Mouse (Mus musculus): ENCODE data around the gene Def8. TPM values are rescaled to one million over a fixed set of nuclear protein-coding genes. Genes with fewer than 3 reads are reported as not detected.

The Def8 gene
- polyA plus RNA-seq, 1 experiment from 2014 or later, result 32.2 TPM

GRCm38 (mm10) chr8:123477737-123478258 lies 54.5 kb downstream of the Def8 start, which contains the start of gene Afg3l1:
TSS of gene Afg3l1 (plus strand) at chr8:123477903.
- Histone ChIP-seq H3K4me2 (peak within 1 kb of the TSS; percentile 89), H3K9ac (ENCODE audit: low read depth, low read length) (peak within 1 kb of the TSS; percentile 88), H3K27me3 (ENCODE audit: control insufficient read depth, insufficient read depth, low read length) (no peaks in the 10 kb centered on the region), H3K9me3 (replicated peaks; ENCODE audit: control insufficient read depth, low read length) (no peaks in the 10 kb centered on the region), H3K27ac (ENCODE audit: low read depth, low read length) (peak within 1 kb of the TSS; percentile 97), H3K4me3 (ENCODE audit: low read depth, low read length) (peak within 1 kb of the TSS; percentile 90), H3K36me3 (ENCODE audit: control insufficient read depth, insufficient read depth, low read length) (peaks cover 12% of the 10 kb centered on the region), H3K4me1 (ENCODE audit: control insufficient read depth, insufficient read depth, low read length) (peaks cover 9% of the 10 kb centered on the region)
- under 1% methylated on average over 58 of the region's 58 CpGs for WGBS (ENCODE audit: insufficient replicate concordance)
- peak; percentile 93 for ATAC-seq (replicated peaks; ENCODE audit: insufficient number of reproducible peaks, low FRiP score, low TSS enrichment)

GRCm38 (mm10) chr8:123478456-123479218 lies 55.3 kb downstream of the Def8 start:
- H3K9ac ChIP-seq (ENCODE audit: low read depth, low read length), result peak overlapping the region; percentile 88
- peak overlapping the region; percentile 97 for H3K27ac ChIP-seq (ENCODE audit: low read depth, low read length)
- no peak for ATAC-seq (replicated peaks; ENCODE audit: insufficient number of reproducible peaks, low FRiP score, low TSS enrichment)
- H3K9me3 ChIP-seq (replicated peaks; ENCODE audit: control insufficient read depth, low read length), result no peaks in the 10 kb centered on the region
- WGBS (ENCODE audit: insufficient replicate concordance), result 36% methylated on average over 16 of the region's 16 CpGs
- no peaks in the 10 kb centered on the region for H3K27me3 ChIP-seq (ENCODE audit: control insufficient read depth, insufficient read depth, low read length)
- peak overlapping the region; percentile 89 for H3K4me2 ChIP-seq
- H3K36me3 ChIP-seq (ENCODE audit: control insufficient read depth, insufficient read depth, low read length), result peaks cover 12% of the 10 kb centered on the region
- peaks cover 9% of the 10 kb centered on the region for H3K4me1 ChIP-seq (ENCODE audit: control insufficient read depth, insufficient read depth, low read length)
- H3K4me3 ChIP-seq (ENCODE audit: low read depth, low read length), result peak overlapping the region; percentile 90

- no peak overlapping the region for H3K4me3 ChIP-seq (ENCODE audit: low read depth, low read length)
- H3K36me3 ChIP-seq (ENCODE audit: control insufficient read depth, insufficient read depth, low read length), result peaks cover 31% of the 10 kb centered on the region
- no peaks in the 10 kb centered on the region for H3K9me3 ChIP-seq (replicated peaks; ENCODE audit: control insufficient read depth, low read length)
- no peaks in the 10 kb centered on the region for H3K27me3 ChIP-seq (ENCODE audit: control insufficient read depth, insufficient read depth, low read length)
- H3K4me2 ChIP-seq, result no peak overlapping the region
- ATAC-seq (replicated peaks; ENCODE audit: insufficient number of reproducible peaks, low FRiP score, low TSS enrichment), result no peak
- 88% methylated on average over 7 of the region's 7 CpGs for WGBS (ENCODE audit: insufficient replicate concordance)
- no peak overlapping the region for H3K9ac ChIP-seq (ENCODE audit: low read depth, low read length)
- peaks cover 9% of the 10 kb centered on the region for H3K4me1 ChIP-seq (ENCODE audit: control insufficient read depth, insufficient read depth, low read length)
- H3K27ac ChIP-seq (ENCODE audit: low read depth, low read length), result no peak overlapping the region
Measured at GRCm38 (mm10) chr8:123482627-123483026, 59.3 kb downstream of the Def8 start.

- H3K36me3 ChIP-seq (ENCODE audit: control insufficient read depth, insufficient read depth, low read length), result peaks cover 59% of the 10 kb centered on the region
- H3K27me3 ChIP-seq (ENCODE audit: control insufficient read depth, insufficient read depth, low read length), result no peaks in the 10 kb centered on the region
- no peaks in the 10 kb centered on the region for H3K4me1 ChIP-seq (ENCODE audit: control insufficient read depth, insufficient read depth, low read length)
- no peak overlapping the region for H3K9ac ChIP-seq (ENCODE audit: low read depth, low read length)
- H3K4me2 ChIP-seq, result no peak overlapping the region
- H3K9me3 ChIP-seq (replicated peaks; ENCODE audit: control insufficient read depth, low read length), result no peaks in the 10 kb centered on the region
- no peak overlapping the region for H3K27ac ChIP-seq (ENCODE audit: low read depth, low read length)
- ATAC-seq (replicated peaks; ENCODE audit: insufficient number of reproducible peaks, low FRiP score, low TSS enrichment), result no peak
- no peak overlapping the region for H3K4me3 ChIP-seq (ENCODE audit: low read depth, low read length)
- 89% methylated on average over 15 of the region's 15 CpGs for WGBS (ENCODE audit: insufficient replicate concordance)
Measured at GRCm38 (mm10) chr8:123491280-123492075, 68.2 kb downstream of the Def8 start.

GRCm38 (mm10) chr8:123492898-123493297 lies 69.6 kb downstream of the Def8 start:
- no peak for ATAC-seq (replicated peaks; ENCODE audit: insufficient number of reproducible peaks, low FRiP score, low TSS enrichment)
- 93% methylated on average over 9 of the region's 9 CpGs for WGBS (ENCODE audit: insufficient replicate concordance)

GRCm38 (mm10) chr8:123497699-123498098 lies 74.4 kb downstream of the Def8 start:
- no peaks in the 10 kb centered on the region for H3K9me3 ChIP-seq (replicated peaks; ENCODE audit: control insufficient read depth, low read length)
- peaks cover 58% of the 10 kb centered on the region for H3K36me3 ChIP-seq (ENCODE audit: control insufficient read depth, insufficient read depth, low read length)
- H3K27me3 ChIP-seq (ENCODE audit: control insufficient read depth, insufficient read depth, low read length), result no peaks in the 10 kb centered on the region
- H3K27ac ChIP-seq (ENCODE audit: low read depth, low read length), result no peak overlapping the region
- no peak overlapping the region for H3K4me2 ChIP-seq
- WGBS (ENCODE audit: insufficient replicate concordance), result 86% methylated on average over 4 of the region's 4 CpGs
- H3K4me1 ChIP-seq (ENCODE audit: control insufficient read depth, insufficient read depth, low read length), result no peaks in the 10 kb centered on the region
- no peak overlapping the region for H3K4me3 ChIP-seq (ENCODE audit: low read depth, low read length)
- ATAC-seq (replicated peaks; ENCODE audit: insufficient number of reproducible peaks, low FRiP score, low TSS enrichment), result no peak
- no peak overlapping the region for H3K9ac ChIP-seq (ENCODE audit: low read depth, low read length)

More at GRCm38 (mm10) chr8:123492898-123493297, 69.6 kb downstream of the Def8 start:
- no peaks in the 10 kb centered on the region for H3K4me1 ChIP-seq (ENCODE audit: control insufficient read depth, insufficient read depth, low read length)
- H3K27me3 ChIP-seq (ENCODE audit: control insufficient read depth, insufficient read depth, low read length), result no peaks in the 10 kb centered on the region
- H3K27ac ChIP-seq (ENCODE audit: low read depth, low read length), result no peak overlapping the region
- no peak overlapping the region for H3K4me2 ChIP-seq
- no peak overlapping the region for H3K4me3 ChIP-seq (ENCODE audit: low read depth, low read length)
- H3K36me3 ChIP-seq (ENCODE audit: control insufficient read depth, insufficient read depth, low read length), result peaks cover 53% of the 10 kb centered on the region
- no peak overlapping the region for H3K9ac ChIP-seq (ENCODE audit: low read depth, low read length)
- no peaks in the 10 kb centered on the region for H3K9me3 ChIP-seq (replicated peaks; ENCODE audit: control insufficient read depth, low read length)

- H3K9me3 ChIP-seq (replicated peaks; ENCODE audit: control insufficient read depth, low read length), result no peaks in the 10 kb centered on the region; the same call in 1 of the 2 replicates
- H3K4me1 ChIP-seq (ENCODE audit: control insufficient read depth, insufficient read depth, low read length), result no peaks in the 10 kb centered on the region
- no peak overlapping the region for H3K4me3 ChIP-seq (ENCODE audit: low read depth, low read length)
- H3K27ac ChIP-seq (ENCODE audit: low read depth, low read length), result no peak overlapping the region
- 84% methylated on average over 11 of the region's 11 CpGs for WGBS (ENCODE audit: insufficient replicate concordance)
- no peak for ATAC-seq (replicated peaks; ENCODE audit: insufficient number of reproducible peaks, low FRiP score, low TSS enrichment)
- no peaks in the 10 kb centered on the region for H3K27me3 ChIP-seq (ENCODE audit: control insufficient read depth, insufficient read depth, low read length)
- peaks cover 65% of the 10 kb centered on the region for H3K36me3 ChIP-seq (ENCODE audit: control insufficient read depth, insufficient read depth, low read length)
- H3K9ac ChIP-seq (ENCODE audit: low read depth, low read length), result no peak overlapping the region
- H3K4me2 ChIP-seq, result no peak overlapping the region
Measured at GRCm38 (mm10) chr8:123498963-123499362, 75.6 kb downstream of the Def8 start.

GRCm38 (mm10) chr8:123499556-123499955 lies 76.2 kb downstream of the Def8 start:
- 92% methylated on average over 11 of the region's 11 CpGs for WGBS (ENCODE audit: insufficient replicate concordance)
- ATAC-seq (replicated peaks; ENCODE audit: insufficient number of reproducible peaks, low FRiP score, low TSS enrichment), result no peak
- Histone ChIP-seq H3K4me1 (ENCODE audit: control insufficient read depth, insufficient read depth, low read length) (no peaks in the 10 kb centered on the region), H3K27ac (ENCODE audit: low read depth, low read length) (no peak overlapping the region), H3K27me3 (ENCODE audit: control insufficient read depth, insufficient read depth, low read length) (no peaks in the 10 kb centered on the region), H3K9ac (ENCODE audit: low read depth, low read length) (no peak overlapping the region), H3K36me3 (ENCODE audit: control insufficient read depth, insufficient read depth, low read length) (peaks cover 62% of the 10 kb centered on the region), H3K4me3 (ENCODE audit: low read depth, low read length) (no peak overlapping the region), H3K4me2 (no peak overlapping the region), H3K9me3 (replicated peaks; ENCODE audit: control insufficient read depth, low read length) (no peaks in the 10 kb centered on the region; the same call in 1 of the 2 replicates)

Measured in heart, embryonic 11.5 days (tissue).